Mouse (Mus musculus): ENCODE measurements around the gene Prm2.

The Prm2 gene

GRCm38 (mm10) chr16:10796034-10796433 lies at the start of gene Prm2:
TSS of gene Prm2 (minus strand) at chr16:10796134.
- DNase-seq (ENCODE audit: low spot score in 2 of 2): no peak

DNA sequence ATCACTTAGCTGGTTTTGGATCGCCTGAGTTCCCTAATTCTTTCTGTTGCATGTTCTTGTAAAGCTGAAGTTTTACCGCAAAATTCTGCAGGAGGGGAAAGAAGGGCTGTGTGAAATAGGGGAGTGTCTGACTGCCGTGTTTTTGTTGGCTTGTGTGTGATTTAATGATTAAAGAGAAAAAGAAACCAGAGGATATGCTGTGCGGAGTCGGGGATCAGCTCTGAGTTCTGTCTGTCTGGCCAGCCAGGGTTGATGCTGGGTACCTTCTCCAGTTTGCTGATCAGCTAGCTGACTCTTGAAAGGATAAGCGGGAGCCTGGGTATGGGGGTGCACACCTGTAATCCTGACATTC lies 48.4 kb upstream of the Prm2 start:
- DNase-seq (ENCODE audit: low spot score in 2 of 2): no peak

DNA sequence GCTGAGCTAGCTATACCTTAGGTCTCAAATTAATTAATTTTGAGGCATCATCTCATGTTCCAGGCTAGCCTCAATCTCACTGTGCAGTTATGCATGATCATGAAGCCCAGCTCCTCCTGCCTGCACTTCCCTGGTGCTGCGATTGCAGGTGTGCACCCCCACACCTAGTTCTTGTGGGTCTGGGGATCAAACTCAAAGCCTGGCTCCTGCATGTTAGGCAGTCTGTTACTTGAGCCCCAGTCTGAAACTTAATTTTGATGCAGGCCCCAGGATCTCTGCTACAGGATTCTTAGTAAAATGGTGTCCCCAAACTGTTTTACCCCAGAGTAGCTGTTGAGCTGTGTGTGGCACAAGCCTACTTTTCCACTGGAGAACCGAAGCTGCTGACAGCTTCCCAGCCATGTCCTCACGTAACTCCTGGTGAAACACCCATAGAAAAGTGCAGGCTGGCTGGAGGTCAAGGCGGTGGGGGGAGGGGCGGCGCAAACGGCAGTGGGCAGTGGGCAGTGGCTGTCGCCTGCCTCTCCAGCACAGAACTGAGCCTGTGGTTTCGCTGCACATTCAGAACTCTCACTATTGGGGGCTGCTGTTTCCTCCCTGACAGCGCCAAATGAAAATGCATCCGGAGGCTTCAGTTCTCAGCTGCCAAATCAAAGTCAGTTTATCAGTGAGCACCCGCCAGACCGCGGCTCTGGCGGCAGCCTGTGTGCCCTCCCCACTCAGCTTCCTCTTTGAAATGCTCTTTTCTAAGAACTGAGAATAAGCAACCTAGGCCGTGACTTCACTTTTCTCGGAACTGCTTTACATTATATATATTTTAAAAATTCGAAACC lies 47.8 kb upstream of the Prm2 start:
- DNase-seq (ENCODE audit: low spot score in 2 of 2): no peak

- no peak for DNase-seq (ENCODE audit: low spot score in 2 of 2)
Measured at GRCm38 (mm10) chr16:10842282-10842855, 46.4 kb upstream of the Prm2 start.

- no peak for DNase-seq (ENCODE audit: low spot score in 2 of 2)
Measured at GRCm38 (mm10) chr16:10840018-10840417, 44.1 kb upstream of the Prm2 start.

- DNase-seq (ENCODE audit: low spot score in 2 of 2): no peak
Measured at GRCm38 (mm10) chr16:10838487-10839245, 42.7 kb upstream of the Prm2 start.

- no peak for DNase-seq (ENCODE audit: low spot score in 2 of 2)
Measured at GRCm38 (mm10) chr16:10837903-10838302, 42.0 kb upstream of the Prm2 start.

GRCm38 (mm10) chr16:10837250-10837649 lies 41.3 kb upstream of the Prm2 start:
- no peak for DNase-seq (ENCODE audit: low spot score in 2 of 2)

GRCm38 (mm10) chr16:10836388-10836787 lies 40.5 kb upstream of the Prm2 start:
- no peak for DNase-seq (ENCODE audit: low spot score in 2 of 2)

- peak; percentile 79 to 80 for DNase-seq (ENCODE audit: low spot score in 2 of 2)
Measured at GRCm38 (mm10) chr16:10834911-10835587, 39.1 kb upstream of the Prm2 start, which contains the start of gene Rmi2. TSS of gene Rmi2 (plus strand) at chr16:10835059.

GRCm38 (mm10) chr16:10834542-10834910 lies 38.6 kb upstream of the Prm2 start:
- DNase-seq (ENCODE audit: low spot score in 2 of 2): no peak

- no peak for DNase-seq (ENCODE audit: low spot score in 2 of 2)
Measured at GRCm38 (mm10) chr16:10828461-10828805, 32.5 kb upstream of the Prm2 start.

DNA sequence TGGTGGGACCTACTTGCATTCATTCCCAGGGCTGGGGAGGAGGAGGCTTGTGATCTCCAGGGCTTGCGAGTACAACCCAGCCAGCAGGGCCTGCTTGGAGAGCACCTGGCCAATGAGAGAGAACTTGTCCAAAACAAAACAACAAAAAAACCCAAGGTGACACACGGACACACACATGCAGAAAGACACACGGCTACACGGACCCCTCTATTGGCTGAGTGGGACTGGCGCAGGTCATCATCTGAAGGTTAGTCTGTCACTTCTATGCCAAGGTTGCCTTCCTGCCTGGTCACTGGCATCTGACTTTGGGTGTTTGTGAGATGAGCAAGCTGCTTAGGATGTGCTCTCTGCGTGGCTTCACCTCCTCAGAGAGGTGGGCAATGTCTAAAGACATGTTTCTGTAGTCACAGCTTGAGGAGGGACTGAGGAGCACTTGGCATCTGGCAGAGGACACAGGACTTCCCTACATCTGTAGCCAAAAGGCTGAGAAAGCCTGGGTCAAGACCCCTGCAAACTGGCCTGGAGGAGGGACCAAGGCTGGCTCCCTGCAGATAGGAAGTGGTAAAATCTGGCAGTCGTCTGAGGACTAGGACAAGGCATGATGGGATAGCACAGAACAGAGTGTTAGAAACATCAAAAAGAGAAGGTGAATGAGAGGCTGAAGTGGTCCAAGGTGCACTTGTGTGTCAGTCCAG lies 32.0 kb upstream of the Prm2 start:
- no peak for DNase-seq (ENCODE audit: low spot score in 2 of 2)

GRCm38 (mm10) chr16:10827269-10827668 lies 31.3 kb upstream of the Prm2 start:
- DNase-seq (ENCODE audit: low spot score in 2 of 2): no peak

- DNase-seq (ENCODE audit: low spot score in 2 of 2): no peak
Measured at GRCm38 (mm10) chr16:10825840-10826239, 29.9 kb upstream of the Prm2 start.

DNA sequence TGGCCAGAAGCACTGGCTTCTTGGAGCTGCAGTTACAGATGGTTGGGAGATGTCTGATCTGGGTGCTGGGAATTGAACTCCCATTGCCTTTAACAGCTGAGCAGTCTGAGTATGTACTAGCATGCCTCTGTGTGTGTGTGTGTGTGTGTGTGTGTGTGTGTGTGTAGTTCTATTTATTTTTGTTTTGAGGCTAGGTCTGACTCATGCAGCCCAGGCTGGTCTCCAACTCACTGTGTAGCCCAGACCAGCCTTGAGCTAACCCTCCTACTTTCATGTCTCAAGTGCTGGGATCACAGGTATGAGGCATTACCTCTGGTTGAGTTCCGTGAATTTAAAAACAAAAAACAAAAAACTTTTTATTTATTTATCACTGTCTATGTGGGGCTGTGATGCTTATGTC lies 28.6 kb upstream of the Prm2 start:
- DNase-seq (ENCODE audit: low spot score in 2 of 2): peak; percentile 10 to 17

DNA sequence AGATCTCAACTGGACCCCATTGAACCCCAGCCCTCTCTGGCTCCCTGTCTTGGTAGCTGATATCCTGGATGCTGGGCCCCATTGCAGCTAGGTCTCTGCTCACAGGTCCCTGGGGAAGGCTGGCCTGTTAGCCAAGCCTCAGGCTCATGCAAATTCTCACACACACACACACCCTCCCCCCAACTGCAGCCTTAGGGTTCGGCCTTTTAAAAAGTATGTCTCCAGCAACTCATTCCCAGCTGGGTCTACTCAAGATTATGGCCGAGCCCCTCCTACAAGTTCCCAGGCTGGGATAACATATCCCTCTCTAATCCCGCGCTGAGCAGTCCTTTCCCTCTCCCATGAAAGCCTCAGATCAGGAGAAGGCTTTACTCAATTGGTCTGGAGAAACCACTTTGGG lies 25.5 kb upstream of the Prm2 start:
- DNase-seq (ENCODE audit: low spot score in 2 of 2): no peak

DNA sequence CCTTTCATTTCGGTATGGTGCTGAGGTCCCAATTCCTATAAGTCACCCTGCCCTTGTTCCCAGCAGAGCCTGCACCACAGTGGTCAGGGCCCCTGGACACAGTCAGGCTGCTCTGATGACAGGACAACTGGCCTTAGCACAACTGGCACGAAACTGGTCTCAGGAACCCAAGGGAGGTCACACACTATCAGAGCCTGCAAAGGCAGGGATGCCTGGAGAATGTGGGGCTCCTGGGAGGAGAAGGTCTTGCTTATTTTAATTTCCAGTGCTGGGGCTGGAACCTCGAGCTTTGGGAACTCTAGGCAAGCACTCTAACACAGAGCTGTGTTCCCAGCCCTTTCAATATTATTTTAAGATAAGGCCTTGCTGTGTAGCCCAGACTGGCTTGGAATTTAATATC lies 24.0 kb upstream of the Prm2 start:
- no peak for DNase-seq (ENCODE audit: low spot score in 2 of 2)

GRCm38 (mm10) chr16:10818579-10819135 lies 22.7 kb upstream of the Prm2 start:
- no peak for DNase-seq (ENCODE audit: low spot score in 2 of 2)

DNA sequence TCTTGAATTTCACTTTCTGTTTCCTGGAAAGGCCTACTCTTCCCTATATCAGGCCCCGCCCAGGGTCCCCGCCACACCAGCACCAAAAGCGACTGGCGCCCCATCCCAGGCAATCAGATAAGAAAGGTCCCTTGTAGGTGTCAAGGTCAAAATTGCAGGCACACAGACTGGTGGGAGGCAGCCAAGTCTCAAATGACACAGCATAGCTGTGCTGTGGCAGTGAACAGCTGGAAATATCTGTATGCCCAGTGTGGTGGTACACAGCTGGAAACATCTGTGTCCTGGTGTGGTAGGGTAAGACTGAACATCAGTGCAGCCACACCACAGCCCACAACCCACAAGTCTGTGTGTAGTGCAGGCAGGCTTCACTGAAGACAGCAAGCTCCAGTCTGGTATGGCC lies 18.9 kb upstream of the Prm2 start:
- no peak for DNase-seq (ENCODE audit: low spot score in 2 of 2)

- DNase-seq (ENCODE audit: low spot score in 2 of 2): no peak
Measured at GRCm38 (mm10) chr16:10813726-10814125, 17.8 kb upstream of the Prm2 start.
